Mouse (Mus musculus) forebrain, embryonic 12.5 days (tissue): Measurements from ENCODE around the gene Prdx5. TPM values are rescaled to one million over a fixed set of nuclear protein-coding genes. Genes with fewer than 3 reads are reported as not detected.

Experiments
- ATAC-seq: fragments of 200-750 bp; cut with Nextera tagmentation; 2 replicates; pipeline ENCODE4 v1.8.0; 2017; ENCODE audit warnings: moderate TSS enrichment; ENCODE audit not compliant: low FRiP score
- H3K27ac ChIP-seq: fragments of 300-500 bp; sonication (generic); 2 replicates; pipeline ENCODE4 v1.5.1; 2016; ENCODE audit warnings: mild to moderate bottlenecking
- H3K27me3 ChIP-seq: fragments of 300-500 bp; sonication (generic); 2 replicates; pipeline ENCODE4 v1.6.1; 2016; ENCODE audit warnings: mild to moderate bottlenecking
- H3K36me3 ChIP-seq: fragments of 300-500 bp; sonication (generic); replicated peaks from 2 replicates; pipeline ENCODE4 v1.6.1; 2016; ENCODE audit warnings: mild to moderate bottlenecking
- H3K4me1 ChIP-seq: fragments of 300-500 bp; sonication (generic); 2 replicates; pipeline ENCODE4 v1.6.1; 2016
- H3K4me2 ChIP-seq: fragments of 300-500 bp; sonication (generic); 2 replicates; pipeline ENCODE4 v1.6.1; 2016; ENCODE audit warnings: mild to moderate bottlenecking, moderate library complexity
- H3K4me3 ChIP-seq: fragments of 300-500 bp; sonication (generic); replicated peaks from 2 replicates; pipeline ENCODE4 v1.5.1; 2016; ENCODE audit warnings: mild to moderate bottlenecking
- H3K9ac ChIP-seq: fragments of 300-500 bp; sonication (generic); 2 replicates; pipeline ENCODE4 v1.6.1; 2016; ENCODE audit warnings: mild to moderate bottlenecking
- H3K9me3 ChIP-seq: fragments of 300-500 bp; sonication (generic); 2 replicates; pipeline ENCODE4 v1.6.1; 2016
- WGBS: fragments of 180-500 bp; shearing (Covaris S2); methylation state at CpG from one replicate; pipeline ENCODE4 v1.1.7; 2016; 5-methylcytosine and 5-hydroxymethylcytosine counted together
- microRNA-seq: library from miRNA; unstranded; fragments of <30 nt; microRNA quantifications from one replicate; pipeline ENCODE4, GENCODE M21; 2017
- polyA plus RNA-seq: library from polyadenylated mRNA; unstranded; fragments of >200 nt; fragmentation: Nextera tagmentation; extraction: Ambion mirVana; gene quantifications from 2 replicates; pipeline ENCODE4 v1.2.1, GENCODE M21; 2016

The Prdx5 gene
- polyA plus RNA-seq, 1 experiment from 2014 or later: 160 TPM

DNA sequence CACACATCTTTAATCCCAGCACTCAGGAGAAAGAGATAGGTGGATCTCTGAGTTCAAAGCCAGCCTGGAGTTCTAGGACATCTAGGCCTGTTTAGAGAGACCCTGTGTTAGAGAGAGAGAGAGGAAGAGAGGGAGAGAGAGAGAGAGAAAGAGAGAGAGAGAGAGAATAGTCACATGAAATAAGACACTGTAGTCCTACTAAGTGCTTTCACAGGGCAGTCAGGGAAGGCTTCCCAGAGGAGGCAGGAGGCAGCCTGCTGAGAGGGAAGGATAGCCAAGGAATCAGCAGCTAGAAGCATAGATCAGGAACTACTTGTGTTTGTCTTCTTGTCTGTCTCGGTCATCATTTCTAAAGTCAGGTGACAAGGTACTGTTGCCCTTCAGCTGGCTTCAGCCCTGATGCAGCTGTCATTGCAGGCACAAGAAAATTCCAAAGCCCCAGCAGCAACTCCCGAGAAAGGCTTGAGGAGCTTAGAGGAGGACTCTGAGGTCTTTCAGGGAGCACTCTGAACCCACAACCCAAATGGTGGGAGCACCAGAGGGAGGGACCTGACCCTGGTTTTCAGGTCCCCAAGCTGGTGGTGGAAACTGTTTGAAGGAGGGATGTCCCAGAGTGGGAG, 50.8 kb downstream of the Prdx5 start:
- no peak overlapping the region for H3K4me2 ChIP-seq
- H3K9me3 ChIP-seq: no peaks in the 10 kb centered on the region
- no peaks in the 10 kb centered on the region for H3K36me3 ChIP-seq
- 80% methylated on average over 2 of the region's 2 CpGs for WGBS
- no peak overlapping the region for H3K4me3 ChIP-seq
- H3K27me3 ChIP-seq: peaks cover 27% of the 10 kb centered on the region; the same call in 1 of the 2 replicates
- H3K9ac ChIP-seq: no peak overlapping the region
- no peak for ATAC-seq
- no peak overlapping the region for H3K27ac ChIP-seq
- H3K4me1 ChIP-seq: peaks cover 21% of the 10 kb centered on the region

DNA sequence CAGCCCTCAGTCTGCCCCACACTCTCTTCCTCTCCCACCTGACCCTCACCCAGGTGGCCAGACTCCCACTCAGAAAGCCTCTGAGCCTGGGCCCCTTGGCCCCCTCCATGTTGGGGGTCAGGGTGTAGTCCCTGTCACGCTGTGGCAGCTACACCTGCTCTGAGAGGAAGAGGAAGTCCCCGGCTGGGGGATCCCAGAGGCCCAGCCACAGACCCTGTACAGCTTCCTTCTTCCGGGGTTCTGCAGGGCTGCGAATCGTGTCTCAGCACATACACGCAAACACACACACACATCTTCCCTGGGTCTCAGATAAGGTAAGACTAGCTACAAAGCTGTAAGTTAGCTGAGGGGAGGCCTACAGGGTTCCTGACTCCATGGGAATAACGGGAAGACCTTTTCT, 51.9 kb downstream of the Prdx5 start, which contains the start of gene Ccdc88b:
Gene Ccdc88b, minus strand, starts transcription at position 181 of the 400 bp plus-strand sequence.
- WGBS: 75% methylated on average over 7 of the region's 7 CpGs
- H3K27me3 ChIP-seq: peaks cover 30% of the 10 kb centered on the region; the same call in 1 of the 2 replicates
- no peak for ATAC-seq
- no peaks in the 10 kb centered on the region for H3K36me3 ChIP-seq
- H3K9ac ChIP-seq: no peak within 1 kb of the TSS
- H3K27ac ChIP-seq: no peak within 1 kb of the TSS
- H3K4me2 ChIP-seq: no peak within 1 kb of the TSS
- H3K4me1 ChIP-seq: peaks cover 21% of the 10 kb centered on the region
- H3K9me3 ChIP-seq: no peaks in the 10 kb centered on the region
- no peak within 1 kb of the TSS for H3K4me3 ChIP-seq

DNA sequence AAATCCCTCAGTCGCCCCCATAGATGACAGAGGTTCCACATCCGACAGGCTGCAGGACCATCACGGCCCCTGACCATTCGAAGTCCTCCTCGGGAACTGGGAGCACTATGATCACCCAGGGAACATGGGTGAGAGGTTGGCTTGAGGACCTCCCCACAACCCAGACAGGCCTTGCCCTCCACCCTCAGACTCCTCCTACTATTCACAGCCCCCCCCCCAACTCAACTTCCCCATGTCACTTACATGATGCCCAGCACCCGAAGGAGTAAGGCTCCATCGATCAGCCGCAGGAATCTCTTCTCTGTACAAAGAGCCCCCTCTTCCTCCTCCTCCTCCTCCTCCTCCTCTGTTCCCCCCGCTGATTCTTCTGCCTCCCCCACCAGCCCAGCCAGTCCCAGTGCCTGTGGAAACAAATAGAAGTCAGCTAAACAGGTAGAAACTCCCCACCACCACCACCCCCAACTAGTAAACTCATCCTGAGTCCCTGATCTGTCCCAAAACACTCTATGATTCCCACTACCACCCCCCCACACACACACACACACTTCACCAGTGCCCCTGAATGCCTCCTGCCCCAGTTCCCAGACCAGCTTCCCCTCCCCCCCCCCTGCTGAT, 52.4 kb downstream of the Prdx5 start:
- Histone ChIP-seq H3K9ac (no peak overlapping the region), H3K4me2 (no peak overlapping the region), H3K27me3 (peaks cover 30% of the 10 kb centered on the region; the same call in 1 of the 2 replicates), H3K4me3 (no peak overlapping the region), H3K9me3 (no peaks in the 10 kb centered on the region), H3K27ac (no peak overlapping the region), H3K36me3 (no peaks in the 10 kb centered on the region), H3K4me1 (peaks cover 21% of the 10 kb centered on the region)
- no peak for ATAC-seq
- WGBS: 80% methylated on average over 9 of the region's 9 CpGs

- ATAC-seq: no peak
- no peak overlapping the region; the same call in 1 of the 2 replicates for H3K9ac ChIP-seq
- peaks cover 21% of the 10 kb centered on the region for H3K4me1 ChIP-seq
- no peaks in the 10 kb centered on the region for H3K36me3 ChIP-seq
- WGBS: 49% methylated on average over 3 of the region's 3 CpGs
- no peak overlapping the region for H3K27ac ChIP-seq
- no peaks in the 10 kb centered on the region for H3K9me3 ChIP-seq
- no peak overlapping the region for H3K4me2 ChIP-seq
- H3K4me3 ChIP-seq: no peak overlapping the region
- peaks cover 30% of the 10 kb centered on the region; the same call in 1 of the 2 replicates for H3K27me3 ChIP-seq
Measured at GRCm38 (mm10) chr19:6857003-6857360, 52.9 kb downstream of the Prdx5 start.

Small RNAs within 50 kb of the gene (microRNA-seq; reads per million reads assigned to microRNA genes)
- gene Mir6990: 1.9 reads per million

Other genes starting within 250 kb of the Prdx5 start
- 6.2 and 8.2 TPM in 2 replicates for gene Rps6ka4, start 69.5 kb downstream of the Prdx5 start, polyA plus RNA-seq
- 0.43 and 1.1 TPM in 2 replicates for gene Ccdc88b, start 51.9 kb downstream of the Prdx5 start, polyA plus RNA-seq
- gene Trmt112, start 408 bp downstream of the Prdx5 start, polyA plus RNA-seq: 137 and 138 TPM in 2 replicates
- gene Esrra, start 11.7 kb upstream of the Prdx5 start, polyA plus RNA-seq: 11.4 and 13.0 TPM in 2 replicates
- gene Catsperz, start 15.3 kb upstream of the Prdx5 start, polyA plus RNA-seq: 0.27 TPM in 1 of 2 replicates, not detected in the other
- gene Kcnk4, start 24.4 kb upstream of the Prdx5 start, polyA plus RNA-seq: 0.21 TPM in 1 of 2 replicates, not detected in the other
- 62.4 and 65.3 TPM in 2 replicates for gene Bad, start 31.8 kb upstream of the Prdx5 start, polyA plus RNA-seq
- gene Gpr137, start 32.4 kb upstream of the Prdx5 start, polyA plus RNA-seq: 30.9 and 33.1 TPM in 2 replicates
- 237 and 333 TPM in 2 replicates for gene Ppp1r14b, start 64.9 kb upstream of the Prdx5 start, polyA plus RNA-seq
- 22.4 and 24.3 TPM in 2 replicates for gene Plcb3, start 66.4 kb upstream of the Prdx5 start, polyA plus RNA-seq
- 76.9 and 79.8 TPM in 2 replicates for gene Fkbp2, start 70.4 kb upstream of the Prdx5 start, polyA plus RNA-seq
- gene Vegfb, start 77.5 kb upstream of the Prdx5 start, polyA plus RNA-seq: 40.0 and 42.1 TPM in 2 replicates
- 15.0 and 18.8 TPM in 2 replicates for gene Dnajc4, start 82.5 kb upstream of the Prdx5 start, polyA plus RNA-seq
- 13.6 and 16.2 TPM in 2 replicates for gene Nudt22, start 86.0 kb upstream of the Prdx5 start, polyA plus RNA-seq
- gene Trpt1, start 86.0 kb upstream of the Prdx5 start, polyA plus RNA-seq: 11.9 and 13.8 TPM in 2 replicates
- gene Fermt3, start 109.4 kb upstream of the Prdx5 start, polyA plus RNA-seq: 4.7 and 5.1 TPM in 2 replicates
- 324 and 357 TPM in 2 replicates for gene Stip1, start 129.9 kb upstream of the Prdx5 start, polyA plus RNA-seq
- gene Macrod1, start 146.7 kb upstream of the Prdx5 start, polyA plus RNA-seq: 4.4 and 5.3 TPM in 2 replicates
- gene Flrt1, start 195.6 kb upstream of the Prdx5 start, polyA plus RNA-seq: 7.3 and 8.0 TPM in 2 replicates